Mouse (Mus musculus): ENCODE results near the gene Gm6401. TPM values are rescaled to one million over a fixed set of nuclear protein-coding genes. Genes with fewer than 3 reads are reported as not detected.
"Not testable (repeated sequence)": the region's sequence is repeated elsewhere in the genome, so short reads cannot be mapped to it uniquely, and the experiment has no call there.

Gm6401 gene
- not detected for total RNA-seq (2021)

- intact Hi-C loops (cut with DNase I); DNase-seq (ENCODE audit: low spot score): not testable (repeated sequence)
These were observed at the start of gene Gm6401 for GRCm38 (mm10) chr14:41967827-41968226. Gene Gm6401, minus strand, starts transcription at chr14:41967927.

GRCm38 (mm10) chr14:41983225-41983624, 15.5 kb upstream of the Gm6401 start, which contains the start of gene Gm3543:
Gene Gm3543, minus strand, starts transcription at chr14:41983325.
- DNase-seq (ENCODE audit: low spot score); intact Hi-C loops (cut with DNase I): not testable (repeated sequence)

GRCm38 (mm10) chr14:41968596-41968995, 869 bp upstream of the Gm6401 start:
- intact Hi-C loops (cut with DNase I); DNase-seq (ENCODE audit: low spot score): not testable (repeated sequence)

- intact Hi-C loops (cut with DNase I) = not testable (repeated sequence)
These were observed 3.6 kb downstream of the Gm6401 start for GRCm38 (mm10) chr14:41964095-41964494.

GRCm38 (mm10) chr14:41943695-41944094, 24.0 kb downstream of the Gm6401 start, which contains the start of gene 1700024B05Rik:
Gene 1700024B05Rik, plus strand, starts transcription at chr14:41943995.
- DNase-seq (ENCODE audit: low spot score); intact Hi-C loops (cut with DNase I): not testable (repeated sequence)

More at GRCm38 (mm10) chr14:41964095-41964494, 3.6 kb downstream of the Gm6401 start:
- not testable (repeated sequence) for DNase-seq (ENCODE audit: low spot score)

GRCm38 (mm10) chr14:41924649-41925048, 43.1 kb downstream of the Gm6401 start, which contains the start of gene 1700049E17Rik1:
Gene 1700049E17Rik1, plus strand, starts transcription at chr14:41924949.
- DNase-seq (ENCODE audit: low spot score); intact Hi-C loops (cut with DNase I): not testable (repeated sequence)

Other genes starting within 250 kb of the Gm6401 start
- gene Gm7929, start 217.3 kb downstream of the Gm6401 start, total RNA-seq (2021) = not detected
- gene Gm47189, start 195.5 kb downstream of the Gm6401 start, total RNA-seq (2021) = not detected
- gene Gm7980, start 60.6 kb downstream of the Gm6401 start, total RNA-seq (2021) = not detected
- gene 1700049E17Rik1, start 43.0 kb downstream of the Gm6401 start, total RNA-seq (2021) = not detected
- not detected for gene 1700024B05Rik, start 23.9 kb downstream of the Gm6401 start, total RNA-seq (2021)
- not detected for gene Gm3543, start 15.4 kb upstream of the Gm6401 start, total RNA-seq (2021)
- gene Gm7951, start 149.4 kb upstream of the Gm6401 start, total RNA-seq (2021) = not detected
- not detected for gene Gm17027, start 194.7 kb upstream of the Gm6401 start, total RNA-seq (2021)
- not detected for gene Gm3573, start 222.9 kb upstream of the Gm6401 start, total RNA-seq (2021)

Measured in heart, postnatal 25 days (tissue).